Mouse (Mus musculus) small intestine, adult 2 months (tissue): ENCODE data around the gene Spata33.

Source experiments
- CTCF ChIP-seq: fragments of 200-500 bp; IDR thresholded peaks from 2 replicates; pipeline ENCODE4 v1.5.1; 2012; ENCODE audit warnings: low read depth, mild to moderate bottlenecking, control low read depth, inconsistent platforms, low read length, moderate library complexity, mixed read lengths; ENCODE audit not compliant: insufficient replicate concordance, insufficient read length; ENCODE audit errors: extremely low read depth
- POLR2A ChIP-seq: fragments of 200-500 bp; IDR thresholded peaks from 2 replicates; pipeline ENCODE4 v1.6.1; 2012; ENCODE audit warnings: low read depth, mild to moderate bottlenecking, control low read depth, inconsistent platforms, low read length, moderate library complexity

GRCm38 (mm10) chr8:123188841-123189240 is 23.8 kb upstream of the Spata33 start:
- no peak for TF ChIP-seq POLR2A
- no peak for TF ChIP-seq CTCF
